Mouse (Mus musculus) midbrain, embryonic 16.5 days (tissue): ENCODE results near the gene Phkb. TPM values are rescaled to one million over a fixed set of nuclear protein-coding genes. Genes with fewer than 3 reads are reported as not detected.
"Not testable (repeated sequence)": the region's sequence is repeated elsewhere in the genome, so short reads cannot be mapped to it uniquely, and the experiment has no call there.

ENCODE experiments used
- ATAC-seq: fragments of 200-750 bp; cut with Nextera tagmentation; 2 replicates; pipeline ENCODE4 v1.8.0; 2017; ENCODE audit warnings: moderate TSS enrichment
- H3K27ac ChIP-seq: fragments of 300-500 bp; sonication (generic); 2 replicates; pipeline ENCODE4 v1.5.1; 2014; ENCODE audit warnings: mild to moderate bottlenecking, low read length, mixed read lengths
- H3K27me3 ChIP-seq: fragments of 300-500 bp; sonication (generic); 2 replicates; pipeline ENCODE4 v1.6.1; 2014; ENCODE audit warnings: low read depth, low read length, mixed read lengths; ENCODE audit not compliant: control insufficient read depth, insufficient read depth
- H3K36me3 ChIP-seq: fragments of 300-500 bp; sonication (generic); 2 replicates; pipeline ENCODE4 v1.6.1; 2014; ENCODE audit warnings: mild to moderate bottlenecking, low read length, moderate library complexity, mixed read lengths; ENCODE audit not compliant: control insufficient read depth, insufficient read depth
- H3K4me1 ChIP-seq: fragments of 300-500 bp; sonication (generic); 2 replicates; pipeline ENCODE4 v1.6.1; 2014; ENCODE audit warnings: mild to moderate bottlenecking, low read length, mixed read lengths; ENCODE audit not compliant: control insufficient read depth, insufficient read depth
- H3K4me2 ChIP-seq: fragments of 300-500 bp; sonication (generic); 2 replicates; pipeline ENCODE4 v1.6.1; 2014; ENCODE audit warnings: mild to moderate bottlenecking, low read length, mixed read lengths
- H3K4me3 ChIP-seq: fragments of 300-500 bp; sonication (generic); 2 replicates; pipeline ENCODE4 v1.5.1; 2014; ENCODE audit warnings: low read depth, mild to moderate bottlenecking, low read length, moderate library complexity, mixed read lengths
- H3K9ac ChIP-seq: fragments of 300-500 bp; sonication (generic); 2 replicates; pipeline ENCODE4 v1.6.1; 2014; ENCODE audit warnings: low read depth, low read length, mixed read lengths
- H3K9me3 ChIP-seq: fragments of 300-500 bp; sonication (generic); replicated peaks from 2 replicates; pipeline ENCODE4 v1.6.1; 2014; ENCODE audit warnings: mild to moderate bottlenecking, low read length, mixed read lengths; ENCODE audit not compliant: control insufficient read depth, poor library complexity, severe bottlenecking
- WGBS: fragments of 180-500 bp; shearing (Covaris S2); extraction: QIAGEN DNeasy Blood & Tissue Kit; methylation state at CpG from one replicate; pipeline ENCODE4 v1.1.7; 2014; 5-methylcytosine and 5-hydroxymethylcytosine counted together
- polyA plus RNA-seq: library from polyadenylated mRNA; unstranded; fragments of >200 nt; fragmentation: Nextera tagmentation; extraction: Ambion mirVana; gene quantifications from 2 replicates; pipeline ENCODE4 v1.2.1, GENCODE M21; 2015

The Phkb gene
- 32.6 and 37.2 TPM in 2 replicates for polyA plus RNA-seq

- H3K27ac ChIP-seq: peak within 1 kb of the TSS; percentile 97
- H3K4me1 ChIP-seq: peaks cover 16% of the 10 kb centered on the region
- H3K27me3 ChIP-seq: no peaks in the 10 kb centered on the region
- H3K36me3 ChIP-seq: no peaks in the 10 kb centered on the region; the same call in 1 of the 2 replicates
- peak within 1 kb of the TSS; percentile 73 for H3K4me3 ChIP-seq
- peak within 1 kb of the TSS; percentile 84 for H3K9ac ChIP-seq
- under 1% methylated on average over 51 of the region's 54 CpGs for WGBS
- H3K4me2 ChIP-seq: peak within 1 kb of the TSS; percentile 82
- peak; percentile 98 for ATAC-seq
- 0 out of 2 replicates have a peak, but pooled peaks cover 2% of the 10 kb centered on the region for H3K9me3 ChIP-seq
These were observed at the start of gene Phkb, which contains the start of gene Itfg1 for GRCm38 (mm10) chr8:85840657-85841488. Gene Phkb, plus strand, starts transcription at chr8:85840959. Gene Itfg1, minus strand, starts transcription at chr8:85840921.

DNA sequence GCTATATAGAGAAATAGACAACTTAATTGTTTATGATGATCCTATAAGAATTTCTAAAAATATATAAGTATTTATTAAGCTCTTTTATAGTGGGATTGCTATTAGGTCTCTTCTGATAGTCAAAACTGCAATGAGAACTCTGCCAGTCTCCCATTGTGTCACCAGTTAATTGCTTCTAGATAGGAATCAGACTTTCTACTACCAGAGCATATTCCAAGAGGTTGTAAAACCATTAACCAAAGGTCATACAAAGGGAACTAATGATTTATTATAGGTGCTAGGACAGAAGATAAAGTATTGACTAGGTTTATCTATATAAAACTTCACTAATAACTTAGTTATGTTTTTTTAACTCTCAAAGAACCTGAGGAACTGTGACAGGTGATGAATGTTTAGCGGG lies 44.4 kb upstream of the Phkb start:
- WGBS: 98% methylated on average over 1 of the region's 1 CpGs
- not testable (repeated sequence) for H3K27ac ChIP-seq, H3K9me3 ChIP-seq, H3K4me1 ChIP-seq, H3K27me3 ChIP-seq, ATAC-seq, H3K4me3 ChIP-seq, H3K9ac ChIP-seq, H3K36me3 ChIP-seq, H3K4me2 ChIP-seq

DNA sequence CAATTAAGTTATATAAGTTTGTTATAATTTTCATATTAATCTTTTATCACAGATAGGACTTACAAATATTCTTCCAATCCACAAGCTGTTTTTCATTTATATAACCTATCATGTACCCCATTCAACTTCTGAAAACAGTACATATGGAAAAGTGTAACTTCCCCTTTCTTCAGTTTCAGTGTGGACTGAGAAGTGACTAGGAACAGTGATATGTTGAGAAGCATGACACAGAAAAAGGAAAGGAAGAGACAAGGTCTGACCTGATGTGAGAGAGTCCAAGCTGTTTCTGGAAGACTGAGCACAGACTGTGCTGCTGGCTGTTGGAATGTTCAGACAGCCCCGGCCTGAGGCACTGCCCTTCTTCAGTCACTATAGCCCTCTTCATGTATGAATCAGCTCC lies 40.6 kb upstream of the Phkb start:
- 94% methylated on average over 1 of the region's 1 CpGs for WGBS
- no peak for ATAC-seq
- Histone ChIP-seq H3K9ac (no peak overlapping the region), H3K4me2 (no peak overlapping the region), H3K36me3 (peaks cover 2% of the 10 kb centered on the region; the same call in 1 of the 2 replicates), H3K4me1 (no peaks in the 10 kb centered on the region), H3K4me3 (no peak overlapping the region), H3K27me3 (no peaks in the 10 kb centered on the region), H3K9me3 (no peaks in the 10 kb centered on the region), H3K27ac (no peak overlapping the region)

DNA sequence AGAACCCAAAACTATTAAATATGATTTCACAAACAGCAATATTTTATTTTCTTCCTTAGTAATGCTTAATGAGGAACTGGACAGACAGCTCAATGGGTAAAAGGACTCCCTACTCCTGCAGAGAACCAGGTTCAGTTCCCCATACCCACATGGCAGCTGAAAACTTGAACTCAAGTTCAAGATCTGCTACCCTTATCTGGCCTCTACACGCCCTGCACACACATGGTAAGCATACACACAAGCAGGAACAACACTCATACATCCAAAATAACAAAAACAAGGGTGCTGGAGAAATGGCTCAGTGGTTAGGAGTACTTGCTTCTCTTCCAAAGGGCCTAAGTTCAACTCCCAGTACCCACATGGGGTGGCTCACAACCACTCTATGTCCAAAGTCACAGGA lies 39.4 kb upstream of the Phkb start:
- no peak for ATAC-seq
- Histone ChIP-seq H3K9ac (no peak overlapping the region), H3K27ac (no peak overlapping the region), H3K4me3 (no peak overlapping the region), H3K36me3 (peaks cover 2% of the 10 kb centered on the region; the same call in 1 of the 2 replicates), H3K9me3 (no peaks in the 10 kb centered on the region), H3K27me3 (no peaks in the 10 kb centered on the region), H3K4me1 (no peaks in the 10 kb centered on the region), H3K4me2 (no peak overlapping the region)
- 100% methylated on average over 1 of the region's 1 CpGs for WGBS

DNA sequence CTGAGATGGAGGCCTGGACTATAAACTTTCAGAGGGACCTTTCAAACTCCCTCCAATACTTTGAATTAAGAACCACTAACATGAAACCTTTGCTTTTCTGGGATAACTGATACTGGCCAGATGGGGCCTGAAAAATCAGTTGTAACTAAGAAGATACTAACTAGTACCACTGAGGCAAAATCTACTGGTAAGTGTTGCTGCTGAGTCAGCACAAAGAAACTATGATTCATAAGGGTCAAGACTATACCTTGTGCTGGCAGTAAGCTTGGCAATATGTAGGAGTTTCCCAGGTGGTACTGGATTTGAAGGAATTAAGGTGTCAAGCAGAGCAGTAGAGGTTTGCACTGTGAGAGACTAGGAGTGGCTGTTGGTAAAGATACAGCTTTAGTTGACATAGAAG lies 27.1 kb upstream of the Phkb start:
- Histone ChIP-seq H3K9ac (no peak overlapping the region), H3K36me3 (peaks cover 4% of the 10 kb centered on the region), H3K4me2 (no peak overlapping the region), H3K27me3 (no peaks in the 10 kb centered on the region), H3K27ac (no peak overlapping the region), H3K9me3 (0 out of 2 replicates have a peak, but pooled peaks cover 2% of the 10 kb centered on the region), H3K4me1 (no peaks in the 10 kb centered on the region), H3K4me3 (no peak overlapping the region)
- no peak for ATAC-seq

DNA sequence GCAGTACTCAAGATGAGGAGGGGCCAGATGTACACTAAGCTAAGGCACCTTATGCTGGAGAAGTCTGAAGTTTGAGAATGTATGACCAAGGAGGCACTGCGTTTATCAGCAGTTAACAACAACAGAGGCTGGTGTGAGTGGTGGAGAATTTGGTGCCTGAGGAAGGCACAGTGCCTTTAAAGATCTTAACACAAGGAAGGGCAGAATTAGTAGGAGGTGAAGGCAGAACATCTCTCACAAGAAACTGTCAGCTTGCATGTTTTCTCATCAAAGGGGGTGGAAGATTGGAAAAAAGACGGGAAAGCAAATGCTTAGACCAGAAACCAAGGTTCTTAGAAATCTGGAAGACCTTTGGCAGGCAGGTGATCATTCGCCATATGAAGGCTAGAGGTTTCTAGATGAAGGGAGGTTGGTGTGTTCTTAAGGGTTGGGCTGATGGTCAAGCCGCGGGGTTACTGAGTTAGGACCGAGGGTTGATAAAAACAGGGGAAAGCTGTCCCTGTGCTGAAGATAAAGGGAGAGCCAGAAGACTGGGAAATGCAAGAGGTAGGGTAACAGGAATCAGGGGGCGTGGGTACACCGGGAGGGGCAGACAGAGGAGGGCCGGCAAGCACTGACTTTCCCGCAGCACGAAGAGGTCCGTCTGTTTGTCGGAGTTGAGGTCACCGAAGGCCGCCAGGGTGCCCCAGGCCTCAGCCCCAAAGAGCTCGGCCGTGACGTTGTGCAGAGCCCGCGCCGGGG lies 673 bp upstream of the Phkb start:
- H3K36me3 ChIP-seq: no peaks in the 10 kb centered on the region; the same call in 1 of the 2 replicates
- peak overlapping the region; percentile 84 for H3K9ac ChIP-seq
- H3K4me1 ChIP-seq: peaks cover 16% of the 10 kb centered on the region
- peak overlapping the region; percentile 73 for H3K4me3 ChIP-seq
- H3K27ac ChIP-seq: peak overlapping the region; percentile 97
- 0 out of 2 replicates have a peak, but pooled peaks cover 2% of the 10 kb centered on the region for H3K9me3 ChIP-seq
- peak overlapping the region; percentile 75 for H3K4me2 ChIP-seq
- WGBS: 1% methylated on average over 21 of the region's 21 CpGs
- peak; percentile 84 for ATAC-seq
- H3K27me3 ChIP-seq: no peaks in the 10 kb centered on the region

GRCm38 (mm10) chr8:85841489-85841795 lies 683 bp downstream of the Phkb start:
- ATAC-seq: no peak
- WGBS: 17% methylated on average over 4 of the region's 4 CpGs
- Histone ChIP-seq H3K27me3 (no peaks in the 10 kb centered on the region), H3K4me2 (peak overlapping the region; percentile 82), H3K36me3 (no peaks in the 10 kb centered on the region; the same call in 1 of the 2 replicates), H3K4me3 (peak overlapping the region; percentile 73), H3K9ac (peak overlapping the region; percentile 84), H3K27ac (no peak overlapping the region; the same call in 1 of the 2 replicates), H3K4me1 (peaks cover 16% of the 10 kb centered on the region), H3K9me3 (0 out of 2 replicates have a peak, but pooled peaks cover 2% of the 10 kb centered on the region)

DNA sequence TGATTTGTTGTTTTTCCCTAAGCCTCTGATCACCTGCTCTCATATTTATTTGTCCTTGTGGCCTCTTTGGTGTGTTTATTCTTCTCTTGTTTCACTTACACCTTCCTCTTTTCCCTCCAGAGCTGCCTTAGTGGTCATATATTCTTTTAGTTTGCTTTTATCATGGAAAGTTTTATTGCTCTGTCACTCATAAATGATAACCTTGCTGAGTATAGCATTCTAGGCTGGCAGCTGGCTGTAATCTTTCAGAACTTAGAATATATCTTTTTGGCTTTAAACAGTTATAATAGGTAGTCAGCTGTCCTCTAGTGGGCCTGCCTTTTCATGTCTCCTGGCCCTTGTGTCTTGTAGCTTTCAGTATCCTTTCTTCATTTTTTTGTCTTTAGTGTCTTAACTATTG lies 5.1 kb downstream of the Phkb start:
- Histone ChIP-seq H3K36me3 (no peaks in the 10 kb centered on the region; the same call in 1 of the 2 replicates), H3K27ac (no peak overlapping the region), H3K27me3 (no peaks in the 10 kb centered on the region), H3K4me2 (no peak overlapping the region), H3K4me1 (peaks cover 5% of the 10 kb centered on the region; the same call in 1 of the 2 replicates), H3K9ac (no peak overlapping the region), H3K9me3 (0 out of 2 replicates have a peak, but pooled peaks cover 2% of the 10 kb centered on the region), H3K4me3 (no peak overlapping the region)
- no peak for ATAC-seq
